Mouse (Mus musculus) cerebral cortex, adult 2 months (tissue): ENCODE measurements around the gene Gstt1.

ENCODE experiments used
- WGBS: fragments of 180-500 bp; shearing (Covaris S2); methylation state at CpG from one replicate; pipeline ENCODE4 v1.1.7; 2018; 5-methylcytosine and 5-hydroxymethylcytosine counted together

Gstt1 gene

DNA sequence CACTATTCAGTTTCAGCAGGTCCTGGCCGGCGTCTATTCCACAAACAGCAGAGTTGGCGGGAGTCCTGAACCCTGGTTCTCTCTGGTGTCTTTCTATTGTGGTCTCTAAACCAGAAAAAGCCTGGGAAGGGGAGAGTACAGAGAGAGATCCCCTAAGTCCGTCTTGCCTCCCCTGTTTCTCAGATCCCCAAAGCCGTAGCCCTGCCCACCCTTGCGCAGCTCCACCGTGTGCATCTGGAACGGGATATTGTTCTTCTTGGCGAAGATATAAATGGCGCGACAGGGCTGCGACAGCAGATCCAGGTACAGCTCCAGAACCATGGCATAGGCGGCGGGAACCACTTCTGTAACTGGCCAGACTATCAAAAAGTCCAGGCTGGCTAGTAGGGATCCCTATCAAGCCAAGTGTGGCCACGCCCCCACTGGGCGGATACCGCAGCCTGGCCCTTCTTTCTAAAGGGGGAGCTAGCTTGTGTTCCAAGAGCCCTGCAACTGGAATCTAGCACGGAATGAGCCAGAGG, at the start of gene Gstt1:
TSS of gene Gstt1 (minus strand) at position 409 of the 521 bp plus-strand sequence.
- WGBS = 5% methylated on average over 18 of the region's 18 CpGs

DNA sequence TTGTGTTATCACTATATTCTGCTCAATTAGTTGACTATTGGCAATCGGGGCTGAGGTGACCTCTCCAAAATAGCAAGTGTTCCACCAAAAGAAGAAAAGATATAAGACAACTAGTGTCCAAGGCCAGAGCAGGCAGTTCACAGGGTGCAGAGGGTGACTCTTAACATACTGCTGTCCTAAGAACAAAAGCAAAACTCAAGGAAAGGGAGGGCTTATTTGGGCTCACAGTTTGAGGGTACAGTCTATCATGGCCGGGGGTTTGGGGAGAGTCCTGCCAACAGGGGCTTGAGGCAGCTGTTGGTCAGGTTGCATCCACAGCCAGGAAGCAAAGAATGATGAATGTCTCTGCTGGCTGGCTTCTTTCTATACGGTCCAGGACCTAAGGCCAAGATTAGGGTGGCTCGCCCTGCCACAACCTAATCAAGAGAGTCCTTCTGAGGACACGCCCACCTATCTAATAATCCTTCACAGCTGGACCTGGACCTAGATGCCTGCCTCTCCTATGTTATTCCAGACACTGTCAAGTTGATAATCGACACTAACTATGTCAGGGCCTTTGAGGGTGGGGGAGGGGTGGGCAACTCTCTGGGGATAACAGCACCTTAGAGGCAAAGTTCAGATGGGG, 47.0 kb upstream of the Gstt1 start:
- 85% methylated on average over 6 of the region's 6 CpGs for WGBS

DNA sequence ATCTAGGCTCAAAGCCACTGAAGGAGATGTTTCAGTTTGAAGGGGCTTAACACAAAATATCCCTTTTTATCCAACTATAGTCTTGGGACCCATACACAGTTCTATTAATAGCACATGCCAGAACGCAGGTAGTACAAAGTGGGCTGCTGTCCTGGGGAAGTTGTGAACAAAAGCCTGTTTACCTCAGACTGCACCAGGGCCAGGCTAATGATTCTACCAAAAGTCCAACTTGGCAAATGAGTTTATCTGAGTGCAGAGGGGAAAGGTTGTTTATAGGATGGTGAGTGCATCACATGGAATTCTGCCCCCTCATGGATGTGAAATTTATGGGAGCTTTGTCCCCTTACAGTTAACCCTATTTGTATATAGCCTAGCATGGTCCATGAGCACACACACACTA, 46.4 kb upstream of the Gstt1 start:
- WGBS = 28% methylated on average over 1 of the region's 1 CpGs

DNA sequence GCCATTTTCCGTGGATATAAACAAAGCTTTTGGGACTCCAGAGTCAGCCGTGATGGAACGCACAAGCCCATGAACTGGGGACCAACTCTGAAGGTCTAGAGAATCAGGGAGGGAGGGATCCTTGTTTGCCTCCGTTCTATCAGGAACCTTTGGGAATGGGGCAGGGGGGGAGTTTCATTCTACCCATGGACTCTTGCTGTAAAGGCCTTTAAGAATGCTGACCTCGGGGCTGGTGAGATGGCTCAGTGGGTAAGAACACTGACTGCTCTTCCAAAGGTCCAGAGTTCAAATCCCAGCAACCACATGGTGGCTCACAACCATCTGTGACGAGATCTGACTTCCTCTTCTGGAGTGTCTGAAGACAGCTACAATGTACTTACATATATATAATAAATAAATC, 45.5 kb upstream of the Gstt1 start:
- 87% methylated on average over 6 of the region's 6 CpGs for WGBS

DNA sequence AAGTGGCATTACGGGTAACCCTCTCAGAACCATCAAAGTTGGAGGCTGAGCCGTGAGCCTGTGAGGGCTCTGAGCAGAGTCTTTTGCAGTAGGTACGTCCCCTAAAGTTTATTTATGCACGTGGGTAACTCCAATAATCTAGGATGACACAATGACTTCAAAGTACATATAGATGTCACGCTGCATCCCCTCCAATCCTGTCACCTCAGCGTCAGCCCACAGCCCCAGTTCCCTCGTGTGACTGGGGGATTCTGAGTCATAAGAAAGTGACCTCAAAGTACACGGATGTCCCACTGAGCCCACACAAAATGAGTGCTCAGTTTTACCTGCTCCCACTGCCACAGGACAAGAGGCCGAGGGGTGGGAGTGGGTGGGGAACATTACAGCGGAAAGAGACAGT, 40.7 kb upstream of the Gstt1 start:
- 87% methylated on average over 10 of the region's 10 CpGs for WGBS

DNA sequence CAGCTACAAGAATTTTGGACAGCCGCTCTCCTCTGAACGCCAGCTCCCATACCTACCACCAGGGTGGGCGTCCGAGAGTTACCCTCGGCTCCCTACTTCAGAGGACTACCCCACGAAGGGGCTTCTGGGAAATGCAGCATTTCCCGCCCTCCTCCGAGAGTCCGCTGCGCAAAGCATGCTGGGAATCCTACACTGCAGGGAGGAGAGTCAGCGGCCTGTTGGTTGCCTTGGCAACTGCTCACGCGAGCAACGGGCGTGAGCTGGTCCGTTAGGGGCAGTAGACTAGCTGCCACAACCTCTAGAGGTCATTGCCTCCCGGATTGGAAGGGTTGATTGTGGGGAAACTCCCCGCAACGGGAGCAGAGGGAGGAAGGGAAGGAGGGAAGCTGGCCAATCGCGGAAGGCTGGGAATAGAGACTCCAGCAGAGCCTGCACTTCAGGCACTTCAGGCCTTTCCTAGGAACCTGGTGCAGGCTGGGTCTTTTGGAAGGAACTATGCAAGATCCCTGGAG, 38.9 kb upstream of the Gstt1 start, which contains the start of gene Gstt2:
TSS of gene Gstt2 (minus strand) at position 177 of the 512 bp plus-strand sequence.
- WGBS = under 1% methylated on average over 21 of the region's 21 CpGs

DNA sequence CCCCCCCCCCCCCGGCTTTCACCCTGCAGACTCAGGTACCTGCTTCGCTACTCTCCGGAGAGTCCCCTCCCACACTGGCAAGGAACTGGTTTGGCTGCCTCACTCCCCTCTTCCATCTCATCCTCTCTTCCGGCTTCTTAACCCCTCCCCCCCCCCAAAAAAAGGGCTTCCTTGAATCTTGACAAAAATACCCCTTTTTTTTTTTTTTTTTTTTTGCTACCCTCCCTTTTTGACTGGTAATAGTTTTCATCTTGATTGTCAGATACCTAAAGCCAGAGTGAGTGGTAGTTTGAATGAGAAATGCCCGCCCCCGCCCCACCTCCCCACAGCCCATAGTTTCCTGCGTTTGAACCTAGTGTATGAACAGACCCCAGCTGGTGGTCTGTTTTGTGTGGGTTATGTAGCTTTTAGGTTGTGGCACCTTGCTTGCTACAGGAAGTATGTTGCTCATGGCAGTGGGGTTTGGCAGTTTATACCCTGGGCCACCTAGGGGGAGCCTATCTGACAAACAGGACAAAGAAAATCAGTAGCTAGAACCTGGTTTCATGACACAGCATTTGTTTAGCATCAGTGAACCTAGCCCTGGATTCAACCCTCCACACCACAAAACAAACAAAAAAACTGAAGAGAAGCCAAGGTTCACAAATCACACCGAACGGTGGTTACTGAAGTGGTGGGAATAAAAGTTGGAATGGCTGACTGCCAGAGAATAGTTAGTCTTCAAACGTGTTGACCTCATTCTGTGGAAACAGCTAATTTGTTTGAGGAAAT, 37.6 kb upstream of the Gstt1 start:
- WGBS = 12% methylated on average over 9 of the region's 10 CpGs

DNA sequence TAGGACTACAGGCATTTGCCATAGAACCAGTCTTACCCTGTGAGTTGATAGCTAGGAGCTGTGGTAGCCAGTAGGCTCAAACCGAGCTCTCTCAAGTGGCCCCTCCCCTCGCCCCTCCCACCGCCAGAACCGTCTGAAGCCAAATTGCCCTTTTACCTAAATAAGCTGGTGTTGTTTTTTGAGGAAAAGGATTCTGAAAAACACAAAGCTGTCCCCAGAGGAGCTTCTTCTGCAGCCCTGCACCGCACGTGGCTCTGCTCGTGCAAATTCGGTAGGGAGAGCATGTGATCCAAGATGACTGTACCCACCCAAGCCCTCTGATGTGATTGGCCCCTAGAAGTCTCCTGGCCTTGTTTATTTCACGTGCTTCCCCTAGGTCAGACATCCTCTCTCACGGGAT, 36.9 kb upstream of the Gstt1 start:
- 3% methylated on average over 10 of the region's 10 CpGs for WGBS

DNA sequence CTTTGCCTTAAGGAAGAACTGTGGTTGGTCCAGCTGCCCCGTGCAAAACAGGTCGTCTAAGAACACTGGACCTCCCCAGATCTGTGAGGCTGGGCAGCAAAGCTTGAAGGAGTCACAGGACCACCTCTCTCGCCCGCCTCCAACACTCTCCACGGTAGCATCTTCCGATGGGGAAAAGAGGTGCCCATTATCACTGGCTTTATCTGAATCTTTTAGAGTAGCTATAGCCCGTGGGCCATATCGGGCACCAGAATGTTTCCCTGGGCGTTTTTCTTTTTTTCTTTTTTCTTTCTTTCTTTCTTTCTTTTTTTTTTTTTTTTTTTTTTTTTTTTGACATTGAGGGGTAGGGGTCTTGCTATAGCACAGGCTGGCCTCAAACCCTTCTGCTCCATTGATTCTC, 36.3 kb upstream of the Gstt1 start:
- WGBS = 18% methylated on average over 9 of the region's 9 CpGs

DNA sequence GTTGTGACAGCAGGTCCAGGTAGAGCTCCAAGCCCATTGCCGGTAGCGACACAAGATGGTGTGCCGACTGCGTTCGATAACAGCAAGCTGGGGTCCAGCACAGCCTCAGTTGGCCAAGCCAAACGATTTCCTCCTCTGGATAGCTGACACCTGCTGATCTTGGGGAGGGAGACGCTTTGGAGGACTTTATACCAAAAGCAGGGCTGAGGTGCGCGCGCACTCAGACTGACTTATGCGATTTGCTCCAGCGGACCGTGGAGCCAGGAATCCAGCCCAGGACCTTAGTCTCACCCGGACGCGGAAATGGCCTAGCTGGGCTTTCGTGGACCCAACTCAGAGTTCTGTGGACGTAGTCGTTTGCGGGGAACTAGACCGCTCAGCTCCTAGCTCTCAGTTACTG, 35.9 kb upstream of the Gstt1 start:
- WGBS = 2% methylated on average over 21 of the region's 21 CpGs

DNA sequence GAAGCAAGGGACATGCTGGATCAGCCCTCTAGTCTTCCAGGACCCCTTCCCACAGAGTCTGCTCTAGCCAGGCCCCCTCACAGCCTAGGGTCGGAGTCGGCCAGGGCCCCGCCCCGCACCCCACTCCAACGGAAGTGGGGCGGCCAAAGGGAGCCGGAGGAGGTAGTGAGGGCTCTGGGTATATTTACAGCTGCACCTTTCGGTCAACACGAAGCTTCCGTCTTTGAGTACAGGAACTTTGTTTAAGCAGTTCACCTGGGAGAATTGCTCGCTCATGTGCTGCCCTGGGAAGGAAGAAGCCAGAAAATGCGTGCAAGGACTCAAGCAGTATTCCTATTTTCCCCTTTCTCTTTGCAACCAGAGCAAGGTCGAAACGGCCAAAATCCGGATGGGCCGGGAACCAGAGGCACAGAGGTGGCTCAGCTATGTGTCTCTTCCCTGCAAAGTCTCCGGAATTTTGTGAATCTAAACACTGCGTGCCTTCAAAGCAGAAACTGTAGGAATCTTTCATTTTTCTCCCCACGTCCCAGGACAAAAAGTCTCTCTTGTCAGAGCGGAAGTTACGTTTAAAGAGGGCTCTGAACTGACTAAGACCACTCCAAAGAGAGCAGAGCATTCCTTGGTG, 35.2 kb upstream of the Gstt1 start:
- WGBS = 30% methylated on average over 21 of the region's 21 CpGs

DNA sequence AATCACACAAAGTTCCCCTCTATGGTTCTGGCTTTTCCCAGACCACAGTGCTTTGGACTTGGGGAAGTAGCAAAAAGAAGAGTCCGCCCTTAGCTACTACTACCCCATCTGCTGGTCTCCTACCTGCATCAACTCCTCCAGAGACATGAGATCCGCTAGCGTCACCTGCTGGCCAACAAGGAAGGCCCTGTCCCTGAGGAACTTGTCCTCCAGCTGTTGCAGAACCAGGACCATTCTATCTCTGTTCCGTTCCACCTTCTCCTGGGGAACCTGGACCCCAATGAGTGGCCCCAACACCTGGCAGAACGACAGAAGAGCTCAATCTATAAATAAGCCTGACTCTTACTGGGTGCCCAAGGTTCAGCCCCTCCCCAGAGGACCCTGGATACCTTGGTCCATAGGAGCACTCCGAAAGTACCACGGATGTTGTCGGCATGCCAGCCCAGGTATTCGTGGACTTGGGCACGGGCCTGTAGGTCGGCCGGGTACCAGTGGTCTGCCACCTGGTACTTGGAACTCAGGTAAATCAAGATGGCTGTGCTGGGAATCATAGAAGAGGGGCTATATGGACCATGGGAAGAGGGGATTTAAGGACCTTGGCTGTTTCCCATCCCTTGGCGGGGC, 34.0 kb upstream of the Gstt1 start:
- WGBS = 73% methylated on average over 13 of the region's 13 CpGs

DNA sequence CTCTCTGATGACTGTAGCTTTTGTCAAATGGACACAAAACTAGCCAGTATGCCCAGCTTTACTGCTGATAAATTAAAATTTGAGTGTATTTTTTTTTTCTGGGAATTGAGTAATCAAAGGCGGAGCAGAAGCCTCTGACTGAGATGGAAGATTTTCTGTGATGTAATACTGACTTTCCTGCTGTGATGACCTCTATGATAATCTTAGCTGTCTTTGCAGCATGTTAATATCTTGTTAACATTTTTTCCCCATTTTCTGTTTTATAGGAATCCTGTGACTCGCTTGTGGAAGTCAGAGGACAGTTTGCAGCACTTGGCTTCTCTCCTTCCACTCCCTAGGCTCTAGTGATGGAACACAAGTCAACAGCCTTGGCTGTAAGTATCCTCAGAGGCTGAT, 31.9 kb upstream of the Gstt1 start:
- WGBS = 97% methylated on average over 2 of the region's 2 CpGs

DNA sequence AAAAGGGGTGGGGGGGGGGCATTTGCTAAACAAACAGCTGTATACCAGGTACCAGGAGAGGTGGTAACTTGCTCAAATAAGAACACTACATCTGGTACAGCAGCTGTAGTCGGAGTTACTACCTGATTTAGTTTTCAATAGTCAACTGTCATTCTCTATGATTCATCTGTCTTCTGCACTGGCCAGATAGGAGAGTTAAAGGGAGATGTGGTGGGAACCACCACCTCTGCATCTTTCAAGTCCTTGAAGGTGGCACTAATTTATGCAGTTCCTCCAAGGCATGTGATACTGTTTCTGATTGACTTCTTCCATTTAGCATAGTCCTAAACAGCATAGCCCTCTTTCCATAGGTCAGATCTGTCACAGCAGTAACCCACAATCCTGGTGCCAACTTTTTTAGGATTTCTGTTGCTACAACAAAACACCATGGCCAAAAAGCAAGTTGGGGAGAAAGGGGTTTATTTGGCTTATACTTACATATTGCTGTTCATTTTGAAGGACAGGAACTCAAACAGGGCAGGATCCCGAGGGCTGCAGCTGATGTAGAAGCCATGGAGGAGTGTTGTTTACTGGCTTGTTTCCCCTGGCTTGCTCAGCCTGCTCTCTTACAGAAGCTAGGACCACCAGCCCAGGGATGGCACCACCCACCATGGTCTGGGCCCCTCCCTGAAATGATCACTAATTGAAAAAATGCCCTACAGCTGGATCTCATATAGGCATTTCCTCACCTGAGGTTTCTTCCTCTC, 31.3 kb upstream of the Gstt1 start:
- WGBS = 81% methylated on average over 2 of the region's 2 CpGs

DNA sequence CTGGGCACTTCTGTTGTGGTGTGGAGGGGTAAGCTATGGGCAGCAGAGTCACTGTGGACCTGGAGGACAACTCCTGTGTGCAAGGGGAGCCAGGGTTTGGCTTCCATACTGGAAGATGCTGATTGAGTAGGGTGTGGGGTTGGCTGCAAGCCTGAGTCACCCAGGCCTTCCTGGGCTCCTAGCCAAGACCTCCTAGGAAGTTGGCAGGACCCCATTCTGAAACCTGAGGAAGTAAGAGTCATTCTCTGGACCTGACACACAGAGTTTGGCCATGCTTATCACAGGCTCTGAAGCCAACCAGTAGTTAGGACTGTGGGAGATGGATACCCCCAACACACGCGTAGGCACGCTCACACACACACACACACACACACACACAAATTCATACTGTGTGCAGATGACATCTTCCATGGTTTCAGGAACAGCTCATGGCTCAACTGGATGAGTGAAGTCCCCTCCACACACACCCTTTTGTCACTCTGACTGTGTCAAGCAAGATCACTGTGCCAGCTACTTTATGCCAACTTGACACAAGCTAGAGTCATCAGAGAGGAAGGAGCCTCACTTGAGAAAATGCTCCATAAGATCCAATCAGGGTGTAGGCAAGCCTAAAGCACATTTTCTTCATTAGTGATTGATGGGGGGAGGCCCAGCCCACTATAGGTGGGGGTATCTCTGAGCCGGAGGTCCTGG, 29.4 kb upstream of the Gstt1 start:
- WGBS = 84% methylated on average over 4 of the region's 4 CpGs

DNA sequence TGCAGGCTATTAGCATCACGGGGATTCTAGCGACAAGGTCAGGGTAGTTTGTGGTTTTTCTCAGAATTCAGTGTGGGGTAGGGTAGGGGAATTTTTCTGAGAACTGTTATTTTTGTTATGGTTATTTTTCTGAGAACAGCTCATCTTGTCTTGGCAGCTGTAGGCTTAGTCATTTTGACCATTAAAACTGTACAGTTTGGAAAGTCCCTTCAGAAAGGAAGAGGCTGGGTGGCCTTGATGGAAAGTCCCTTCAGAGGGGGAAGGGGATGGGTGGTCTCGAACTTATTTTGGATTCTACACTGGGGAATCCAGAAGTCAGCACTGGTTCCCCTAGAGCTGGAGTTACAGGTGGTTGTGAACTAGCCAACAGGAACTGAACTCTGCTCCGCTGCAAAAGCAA, 26.1 kb upstream of the Gstt1 start:
- WGBS = 89% methylated on average over 4 of the region's 4 CpGs

DNA sequence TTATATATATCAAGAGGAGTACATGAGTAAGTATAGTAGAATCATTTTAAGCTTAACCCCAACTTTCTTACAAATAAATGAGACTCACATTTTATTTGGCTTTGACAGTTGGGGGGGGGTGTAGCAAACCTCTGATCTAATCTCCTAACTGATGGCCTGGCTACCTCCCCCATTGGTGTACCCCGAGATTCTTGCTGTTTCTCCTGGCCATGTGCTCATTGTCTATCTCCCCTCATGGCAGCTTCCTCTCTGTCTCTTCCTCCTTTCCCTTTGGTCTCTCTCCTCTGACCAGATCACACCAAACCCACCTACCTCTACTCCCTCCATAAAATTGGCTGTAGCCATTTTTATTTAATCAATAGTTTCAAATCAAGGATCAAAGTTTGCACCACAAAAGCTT, 25.4 kb upstream of the Gstt1 start:
- 94% methylated on average over 1 of the region's 1 CpGs for WGBS

DNA sequence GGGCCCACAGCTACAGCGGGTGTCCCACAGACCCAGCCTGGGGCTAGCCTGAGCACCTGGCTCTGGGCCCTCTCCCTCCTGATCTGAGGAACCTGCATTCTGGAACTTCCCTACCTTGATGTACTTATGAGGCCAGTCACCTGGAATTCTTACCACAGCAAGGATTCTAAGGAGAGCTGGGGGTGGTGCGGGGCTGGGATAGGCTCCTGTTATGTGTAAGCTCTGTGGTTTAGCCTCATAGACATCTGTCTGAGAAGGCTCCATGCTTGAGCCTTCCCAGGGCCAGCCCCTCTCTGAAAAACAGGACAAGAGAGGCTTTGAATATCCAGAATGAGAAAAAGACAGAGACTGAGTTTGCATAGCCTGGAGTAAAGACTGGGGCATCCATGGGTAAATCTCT, 24.1 kb upstream of the Gstt1 start, which contains the start of gene Gstt4:
TSS of gene Gstt4 (minus strand) at position 101 of the 400 bp plus-strand sequence.
- 98% methylated on average over 2 of the region's 2 CpGs for WGBS

DNA sequence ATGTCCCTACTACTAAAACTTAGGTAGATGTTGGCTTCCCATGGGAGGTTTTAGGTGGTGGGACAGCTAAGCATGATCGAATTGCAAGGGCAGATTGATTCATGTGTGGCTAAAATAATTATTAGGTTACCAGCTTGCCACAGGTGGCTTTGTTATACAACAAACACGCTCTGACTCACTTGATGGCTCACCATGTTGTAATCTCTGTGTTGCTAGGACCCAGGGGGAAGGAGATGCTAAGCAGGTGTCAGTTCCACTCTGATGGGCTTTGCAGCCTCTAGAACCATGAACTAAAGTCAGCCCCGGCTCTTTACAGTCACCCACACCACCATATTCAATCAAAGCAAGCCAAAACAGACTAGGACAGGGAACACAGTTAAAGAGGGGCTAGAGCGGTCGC, 21.5 kb upstream of the Gstt1 start:
- 90% methylated on average over 5 of the region's 5 CpGs for WGBS

DNA sequence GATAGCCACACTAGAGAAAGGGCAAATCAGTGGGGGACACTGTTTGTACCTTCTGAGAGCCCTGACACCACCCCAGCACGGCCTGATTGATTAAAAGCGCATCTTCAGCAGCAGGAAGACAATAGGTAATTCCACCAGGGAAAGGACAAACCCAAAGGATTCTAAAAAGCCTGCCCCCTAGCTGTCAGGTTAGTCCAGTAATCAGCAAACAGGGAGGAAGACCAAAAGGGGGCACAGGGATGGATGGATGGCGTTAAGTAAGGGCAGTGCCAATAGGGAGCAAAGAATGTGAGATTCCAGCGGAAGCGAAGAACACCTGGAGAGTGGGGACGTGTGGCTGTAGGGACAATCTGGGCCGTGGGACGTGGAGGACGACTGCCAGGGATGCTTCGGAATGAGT, 20.3 kb upstream of the Gstt1 start:
- 76% methylated on average over 10 of the region's 10 CpGs for WGBS

DNA sequence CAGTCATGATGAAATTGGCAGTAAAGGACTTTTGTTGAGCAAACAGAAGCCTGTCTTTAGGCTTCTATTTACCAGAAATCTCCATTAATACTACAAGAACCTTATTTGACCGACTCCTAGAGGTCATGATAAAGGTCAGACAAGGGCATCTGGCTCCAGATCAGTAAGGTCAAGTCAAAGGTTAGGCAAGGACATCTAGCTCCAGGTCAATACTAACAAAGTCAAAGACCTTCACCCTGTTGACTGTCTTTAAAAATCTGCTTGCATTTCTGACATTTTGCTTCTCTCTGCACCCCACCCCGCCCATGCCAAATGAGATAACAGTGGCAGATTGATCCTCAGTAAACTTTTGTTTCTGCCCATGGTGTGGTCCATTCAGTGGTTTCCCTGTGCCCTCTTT, 5.8 kb upstream of the Gstt1 start:
- 79% methylated on average over 2 of the region's 2 CpGs for WGBS
